Mouse (Mus musculus) forebrain, embryonic 10.5 days (tissue): ENCODE data around the gene Prph2. TPM values are rescaled to one million over a fixed set of nuclear protein-coding genes. Genes with fewer than 3 reads are reported as not detected.

Experiments used
- DNase-seq: peaks from one replicate; pipeline ENCODE4 v3.0.0-alpha.2; 2017; ENCODE audit warnings: low spot score; ENCODE audit errors: extremely low spot score
- H3K27ac ChIP-seq: fragments of 300-500 bp; sonication (generic); 2 replicates; pipeline ENCODE4 v1.5.1; 2016; ENCODE audit warnings: mild to moderate bottlenecking
- H3K27me3 ChIP-seq: fragments of 300-500 bp; sonication (generic); 2 replicates; pipeline ENCODE4 v1.6.1; 2016; ENCODE audit warnings: mild to moderate bottlenecking; ENCODE audit not compliant: poor library complexity, severe bottlenecking
- H3K36me3 ChIP-seq: fragments of 300-500 bp; sonication (generic); replicated peaks from 2 replicates; pipeline ENCODE4 v1.6.1; 2016; ENCODE audit warnings: mild to moderate bottlenecking, moderate library complexity
- H3K4me1 ChIP-seq: fragments of 300-500 bp; sonication (generic); 2 replicates; pipeline ENCODE4 v1.6.1; 2016
- H3K4me3 ChIP-seq: fragments of 300-500 bp; sonication (generic); 2 replicates; pipeline ENCODE4 v1.5.1; 2016; ENCODE audit warnings: mild to moderate bottlenecking, moderate library complexity
- H3K9me3 ChIP-seq: fragments of 300-500 bp; sonication (generic); 2 replicates; pipeline ENCODE4 v1.6.1; 2016; ENCODE audit warnings: mild to moderate bottlenecking, moderate library complexity
- WGBS: fragments of 180-500 bp; shearing (Covaris S2); methylation state at CpG from one replicate; pipeline ENCODE4 v1.1.7; 2016; 5-methylcytosine and 5-hydroxymethylcytosine counted together
- polyA plus RNA-seq: library from polyadenylated mRNA; unstranded; fragments of >200 nt; fragmentation: Nextera tagmentation; extraction: Ambion mirVana; gene quantifications from 2 replicates; pipeline ENCODE4 v1.2.1, GENCODE M21; 2016

The Prph2 gene
- polyA plus RNA-seq, 1 experiment from 2014 or later, result not detected

GRCm38 (mm10) chr17:46903876-46904490 is 6.3 kb upstream of the Prph2 start:
- H3K27me3 ChIP-seq, result no peaks in the 10 kb centered on the region
- WGBS, result 22% methylated on average over 19 of the region's 19 CpGs
- no peaks in the 10 kb centered on the region for H3K9me3 ChIP-seq
- DNase-seq, result peak; percentile 83
- peak overlapping the region; percentile 3; the same call in 1 of the 2 replicates for H3K4me3 ChIP-seq
- peak overlapping the region; percentile 58 for H3K27ac ChIP-seq
- peaks cover 4% of the 10 kb centered on the region; the same call in 1 of the 2 replicates for H3K4me1 ChIP-seq
- H3K36me3 ChIP-seq, result no peaks in the 10 kb centered on the region

- Histone ChIP-seq H3K4me1 (peaks cover 29% of the 10 kb centered on the region), H3K27me3 (no peaks in the 10 kb centered on the region), H3K36me3 (no peaks in the 10 kb centered on the region), H3K27ac (no peak overlapping the region), H3K4me3 (no peak overlapping the region), H3K9me3 (no peaks in the 10 kb centered on the region)
- DNase-seq, result no peak
- 49% methylated on average over 6 of the region's 6 CpGs for WGBS
Observed at GRCm38 (mm10) chr17:46912331-46912730, 2.1 kb downstream of the Prph2 start.

- peaks cover 36% of the 10 kb centered on the region for H3K4me1 ChIP-seq
- H3K9me3 ChIP-seq, result no peaks in the 10 kb centered on the region
- no peaks in the 10 kb centered on the region for H3K36me3 ChIP-seq
- 0 out of 2 replicates have a peak overlapping the region, but pooled peaks have one; percentile 13 for H3K27ac ChIP-seq
- no peaks in the 10 kb centered on the region for H3K27me3 ChIP-seq
- no peak overlapping the region for H3K4me3 ChIP-seq
- WGBS, result 66% methylated on average over 3 of the region's 3 CpGs
- no peak for DNase-seq
Observed at GRCm38 (mm10) chr17:46915129-46915528, 4.9 kb downstream of the Prph2 start.

GRCm38 (mm10) chr17:46918951-46919350 is 8.7 kb downstream of the Prph2 start:
- H3K36me3 ChIP-seq, result no peaks in the 10 kb centered on the region
- WGBS, result 48% methylated on average over 4 of the region's 4 CpGs
- H3K4me1 ChIP-seq, result peaks cover 22% of the 10 kb centered on the region
- no peak overlapping the region for H3K27ac ChIP-seq
- no peaks in the 10 kb centered on the region for H3K9me3 ChIP-seq
- no peak for DNase-seq
- H3K27me3 ChIP-seq, result no peaks in the 10 kb centered on the region
- no peak overlapping the region for H3K4me3 ChIP-seq

- DNase-seq, result no peak
- Histone ChIP-seq H3K9me3 (no peaks in the 10 kb centered on the region), H3K36me3 (no peaks in the 10 kb centered on the region), H3K27ac (no peak overlapping the region), H3K4me1 (peaks cover 17% of the 10 kb centered on the region), H3K4me3 (no peak overlapping the region), H3K27me3 (no peaks in the 10 kb centered on the region)
- whole genome bisulfite sequencing, result 65% methylated on average over 6 of the region's 6 CpGs
Observed at GRCm38 (mm10) chr17:46920855-46921254, 10.6 kb downstream of the Prph2 start.

- H3K27ac ChIP-seq, result no peak overlapping the region
- 43% methylated on average over 6 of the region's 6 CpGs for WGBS
- DNase-seq, result no peak
- H3K27me3 ChIP-seq, result no peaks in the 10 kb centered on the region
- H3K4me3 ChIP-seq, result no peak overlapping the region
- H3K36me3 ChIP-seq, result peaks cover 36% of the 10 kb centered on the region
- no peaks in the 10 kb centered on the region for H3K9me3 ChIP-seq
- peaks cover 18% of the 10 kb centered on the region for H3K4me1 ChIP-seq
Observed at GRCm38 (mm10) chr17:46926192-46926591, 15.9 kb downstream of the Prph2 start.

GRCm38 (mm10) chr17:46926941-46927340 is 16.7 kb downstream of the Prph2 start:
- Histone ChIP-seq H3K36me3 (peaks cover 44% of the 10 kb centered on the region), H3K27me3 (no peaks in the 10 kb centered on the region), H3K27ac (no peak overlapping the region), H3K4me3 (no peak overlapping the region), H3K9me3 (no peaks in the 10 kb centered on the region), H3K4me1 (peaks cover 18% of the 10 kb centered on the region)
- WGBS, result 79% methylated on average over 3 of the region's 3 CpGs
- DNase-seq, result no peak

- no peak overlapping the region for H3K27ac ChIP-seq
- H3K4me1 ChIP-seq, result peaks cover 17% of the 10 kb centered on the region
- H3K36me3 ChIP-seq, result peaks cover 52% of the 10 kb centered on the region
- no peak overlapping the region for H3K4me3 ChIP-seq
- H3K27me3 ChIP-seq, result no peaks in the 10 kb centered on the region
- no peaks in the 10 kb centered on the region for H3K9me3 ChIP-seq
- no peak for DNase-seq
- WGBS, result 93% methylated on average over 5 of the region's 5 CpGs
Observed at GRCm38 (mm10) chr17:46927781-46928180, 17.5 kb downstream of the Prph2 start.

- WGBS, result 81% methylated on average over 12 of the region's 12 CpGs
- no peak for DNase-seq
- Histone ChIP-seq H3K27me3 (no peaks in the 10 kb centered on the region), H3K36me3 (peaks cover 67% of the 10 kb centered on the region), H3K4me3 (no peak overlapping the region), H3K27ac (no peak overlapping the region), H3K4me1 (peaks cover 10% of the 10 kb centered on the region), H3K9me3 (no peaks in the 10 kb centered on the region)
Observed at GRCm38 (mm10) chr17:46929277-46929676, 19.0 kb downstream of the Prph2 start.

- Histone ChIP-seq H3K4me1 (peaks cover 8% of the 10 kb centered on the region), H3K36me3 (peaks cover 73% of the 10 kb centered on the region), H3K4me3 (no peak overlapping the region), H3K9me3 (no peaks in the 10 kb centered on the region), H3K27ac (no peak overlapping the region), H3K27me3 (no peaks in the 10 kb centered on the region)
- 94% methylated on average over 7 of the region's 7 CpGs for WGBS
- DNase-seq, result no peak
Observed at GRCm38 (mm10) chr17:46929897-46930296, 19.6 kb downstream of the Prph2 start.

GRCm38 (mm10) chr17:46932961-46933360 is 22.7 kb downstream of the Prph2 start:
- Histone ChIP-seq H3K36me3 (peaks cover 100% of the 10 kb centered on the region), H3K27me3 (no peaks in the 10 kb centered on the region), H3K9me3 (no peaks in the 10 kb centered on the region), H3K4me1 (peaks cover 8% of the 10 kb centered on the region), H3K27ac (no peak overlapping the region), H3K4me3 (no peak overlapping the region)
- WGBS, result 97% methylated on average over 5 of the region's 5 CpGs
- DNase-seq, result no peak

- 83% methylated on average over 19 of the region's 19 CpGs for WGBS
- Histone ChIP-seq H3K27me3 (no peaks in the 10 kb centered on the region), H3K36me3 (peaks cover 100% of the 10 kb centered on the region), H3K27ac (no peak overlapping the region), H3K4me1 (peaks cover 8% of the 10 kb centered on the region), H3K4me3 (no peak overlapping the region), H3K9me3 (no peaks in the 10 kb centered on the region)
- DNase-seq, result peak; percentile 51
Observed at GRCm38 (mm10) chr17:46933557-46934348, 23.5 kb downstream of the Prph2 start.

GRCm38 (mm10) chr17:46940461-46940860 is 30.2 kb downstream of the Prph2 start:
- H3K27ac ChIP-seq, result no peak overlapping the region
- H3K9me3 ChIP-seq, result no peaks in the 10 kb centered on the region
- WGBS, result 93% methylated on average over 8 of the region's 8 CpGs
- no peak for DNase-seq
- no peaks in the 10 kb centered on the region for H3K4me1 ChIP-seq
- H3K4me3 ChIP-seq, result no peak overlapping the region
- H3K36me3 ChIP-seq, result peaks cover 100% of the 10 kb centered on the region
- no peaks in the 10 kb centered on the region for H3K27me3 ChIP-seq
